Mouse (Mus musculus) embryo, embryonic 10 days (tissue): ENCODE results near the gene Gas2.

Experiments used
- DNase-seq: peaks from one replicate; pipeline ENCODE4 v3.0.0-alpha.2; 2015; ENCODE audit warnings: low spot score

Gas2 gene

DNA sequence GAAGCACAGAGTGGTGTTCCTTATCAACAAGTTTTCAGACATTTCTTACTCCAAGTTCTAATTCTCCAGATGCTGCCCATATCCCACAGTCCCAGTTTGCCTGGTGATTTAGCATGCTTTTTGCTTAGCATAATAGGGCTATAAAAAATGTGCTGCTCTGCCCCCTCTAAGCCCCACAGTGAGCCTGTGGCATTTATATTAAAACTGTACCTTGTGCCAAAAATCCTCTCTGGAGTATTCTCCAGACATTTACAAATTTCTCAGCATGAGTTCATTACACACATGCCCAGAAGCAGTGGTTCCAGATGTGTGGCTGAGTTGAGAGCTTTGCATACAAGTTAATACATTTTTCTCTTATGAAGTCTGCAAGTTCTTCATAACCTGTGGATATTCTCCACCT is 107.6 kb downstream of the Gas2 start:
- DNase-seq, result no peak

DNA sequence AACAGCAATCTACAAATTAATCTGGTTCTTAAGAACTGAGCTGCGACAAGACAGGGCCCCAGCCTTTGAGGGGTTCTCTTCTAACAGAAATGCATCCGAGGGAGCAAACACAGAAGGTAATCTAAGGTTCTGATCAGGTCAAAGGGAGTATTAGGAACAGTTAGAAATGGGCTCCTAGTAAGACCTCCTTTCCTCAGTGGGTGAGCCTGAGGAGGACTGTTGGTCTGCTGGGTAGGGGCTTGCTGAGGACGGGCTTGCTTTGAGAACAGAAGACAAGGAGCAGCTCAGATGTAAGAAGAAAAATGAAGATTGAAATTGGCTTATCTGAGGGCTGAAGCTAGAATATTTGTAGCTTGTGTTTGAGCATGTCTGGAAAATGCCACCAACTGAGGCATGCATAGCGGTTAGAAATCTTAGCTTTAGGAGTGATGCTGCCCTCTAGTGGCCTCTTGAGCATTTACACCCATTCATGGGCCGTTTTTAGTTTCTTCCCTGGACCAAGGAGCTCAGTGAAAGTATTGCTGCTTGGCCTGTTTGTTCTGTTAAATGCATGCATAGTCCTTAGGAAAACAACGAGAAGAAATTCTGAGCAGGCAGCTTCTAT is 110.5 kb downstream of the Gas2 start:
- DNase-seq, result peak; percentile 77

- no peak for DNase-seq
These were observed 111.3 kb downstream of the Gas2 start for GRCm38 (mm10) chr7:51973091-51973490.

DNA sequence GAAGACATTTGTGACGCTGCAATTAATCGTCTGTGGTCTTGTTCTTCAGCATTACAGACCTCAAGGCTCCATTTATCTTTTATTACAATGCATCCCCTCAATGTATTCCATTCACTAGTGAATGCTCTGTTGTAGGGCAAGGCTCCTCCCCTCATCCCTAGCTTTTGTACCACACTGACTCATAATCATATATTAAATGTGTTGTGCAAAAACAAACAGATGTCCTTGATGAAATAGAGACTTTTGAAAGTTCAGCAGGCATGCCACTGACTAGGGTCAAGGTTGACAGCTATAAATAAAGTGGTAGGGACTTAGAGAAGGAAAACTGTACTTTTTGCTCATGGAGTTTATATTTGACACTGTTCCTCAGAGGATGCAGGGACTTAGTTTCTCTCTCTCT is 111.7 kb downstream of the Gas2 start:
- DNase-seq, result no peak

DNA sequence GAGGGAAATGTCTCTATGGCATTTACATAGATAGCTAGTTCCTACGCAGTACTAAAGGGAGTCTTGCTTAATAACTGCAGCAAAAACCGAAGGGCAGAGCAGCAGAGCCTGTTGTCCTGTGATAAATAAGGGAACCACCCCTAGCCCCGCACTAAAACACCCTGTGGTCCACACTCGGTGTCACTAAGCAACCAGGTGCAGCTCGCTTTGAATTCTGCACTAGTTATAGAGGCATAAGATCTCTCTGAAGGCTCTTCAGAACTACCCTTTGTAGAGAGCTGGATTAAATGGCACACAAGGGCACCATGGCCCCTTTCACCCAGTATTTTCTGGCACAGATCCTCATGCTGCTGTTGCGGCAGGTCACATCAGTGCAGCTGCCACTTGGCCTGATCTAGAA is 113.4 kb downstream of the Gas2 start:
- no peak for DNase-seq

DNA sequence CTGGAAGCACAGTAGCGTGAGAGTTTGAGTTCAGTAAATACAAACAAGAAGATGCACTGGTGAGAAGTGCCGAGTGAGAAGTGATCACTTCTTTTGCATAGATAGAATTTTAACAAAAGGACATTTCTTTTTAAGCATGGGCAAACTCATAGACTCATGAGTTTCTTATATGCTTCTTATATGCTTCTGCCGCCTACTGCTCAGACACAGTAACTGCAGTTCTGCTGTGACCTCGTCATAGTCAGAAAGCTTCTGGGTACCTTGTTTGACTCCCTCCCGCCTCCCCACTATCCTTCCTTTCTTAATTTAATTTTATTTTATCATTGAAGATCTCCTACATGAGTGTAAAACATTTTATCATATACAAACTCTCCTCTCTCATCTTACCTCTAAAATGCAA is 117.5 kb downstream of the Gas2 start:
- peak; percentile 45 for DNase-seq

- peak; percentile 19 for DNase-seq
These were observed 120.5 kb downstream of the Gas2 start for GRCm38 (mm10) chr7:51982303-51982702.

GRCm38 (mm10) chr7:51985763-51986162 is 123.9 kb downstream of the Gas2 start:
- DNase-seq, result no peak

DNA sequence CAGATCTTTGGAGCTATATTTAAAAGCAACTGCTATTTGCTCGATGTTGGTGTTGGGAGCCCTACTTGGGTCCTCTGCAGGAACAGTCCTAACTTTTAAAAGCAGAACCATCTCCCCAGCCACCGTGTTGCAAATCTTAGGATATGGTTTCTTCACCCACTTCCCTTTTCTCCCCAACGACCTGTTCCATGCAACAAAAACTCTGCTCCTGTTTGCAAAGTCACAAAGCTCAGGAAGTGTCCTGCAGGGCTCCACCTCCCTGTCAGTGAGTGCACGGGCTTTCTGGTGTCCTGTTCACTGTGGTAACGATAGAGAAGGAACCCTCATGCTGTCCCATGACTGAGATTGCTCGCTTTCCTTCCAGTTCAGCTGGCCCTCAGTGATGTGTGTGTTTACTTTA is 125.1 kb downstream of the Gas2 start:
- no peak for DNase-seq

- no peak for DNase-seq
These were observed 129.2 kb downstream of the Gas2 start for GRCm38 (mm10) chr7:51991020-51991419.

- peak; percentile 88 for DNase-seq
These were observed 143.9 kb downstream of the Gas2 start, which contains the start of gene Svip for GRCm38 (mm10) chr7:52005511-52006295. Gene Svip, minus strand, starts transcription at chr7:52006018.

GRCm38 (mm10) chr7:52006296-52006630 is 144.4 kb downstream of the Gas2 start:
- DNase-seq, result peak; percentile 72

- DNase-seq, result no peak
These were observed 145.3 kb downstream of the Gas2 start for GRCm38 (mm10) chr7:52007138-52007537.

GRCm38 (mm10) chr7:52013457-52013856 is 151.6 kb downstream of the Gas2 start:
- no peak for DNase-seq

- DNase-seq, result no peak
These were observed 153.4 kb downstream of the Gas2 start for GRCm38 (mm10) chr7:52015180-52015579.

- DNase-seq, result no peak
These were observed 153.8 kb downstream of the Gas2 start, which contains the start of gene 1700015G11Rik for GRCm38 (mm10) chr7:52015628-52016027. Gene 1700015G11Rik, minus strand, starts transcription at chr7:52015728.

DNA sequence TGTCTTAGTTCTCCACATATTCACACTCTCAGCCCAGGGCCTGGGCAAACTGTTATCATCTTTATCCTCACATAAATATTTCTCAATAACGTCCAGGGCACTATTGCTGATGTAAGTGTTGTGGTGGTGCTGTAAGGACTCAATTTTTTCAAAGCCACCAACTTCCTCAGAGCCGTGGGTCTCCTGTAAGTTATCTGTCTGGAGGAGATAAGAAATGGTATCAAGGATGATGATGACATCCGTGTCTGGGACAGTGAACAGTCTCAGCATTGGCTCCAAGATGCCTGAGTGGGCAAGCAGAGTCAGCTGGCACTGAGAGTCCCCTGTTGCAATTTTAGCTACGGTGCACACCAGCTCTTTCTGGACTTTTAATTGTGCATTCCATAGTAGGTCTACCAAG is 160.2 kb downstream of the Gas2 start:
- DNase-seq, result no peak

DNA sequence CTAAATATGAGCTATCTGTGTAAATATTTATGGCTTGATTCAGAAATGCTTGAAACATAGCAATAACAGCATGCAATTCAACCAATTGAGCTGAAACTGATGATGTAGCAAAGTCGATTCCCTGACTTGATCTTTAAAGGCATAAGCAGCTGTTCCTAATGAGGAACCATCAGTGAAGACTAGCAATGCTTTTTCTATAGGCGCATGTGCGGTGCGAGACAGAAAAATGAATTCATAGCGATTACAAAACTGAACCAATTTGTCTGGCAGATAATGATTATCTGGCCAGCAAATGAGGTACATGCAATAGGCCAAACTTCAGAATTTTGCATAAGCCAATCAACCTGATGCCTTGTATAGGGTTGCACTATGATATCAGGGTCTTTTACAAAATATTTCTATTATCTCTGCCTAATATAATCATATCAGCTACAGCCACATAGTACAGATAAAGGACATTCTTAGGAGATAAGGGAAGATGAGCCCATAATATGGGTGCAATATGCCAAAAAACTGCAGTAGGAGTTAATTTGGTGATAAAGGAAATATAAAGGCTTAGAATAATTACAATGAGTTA is 162.3 kb downstream of the Gas2 start:
- DNase-seq, result no peak

DNA sequence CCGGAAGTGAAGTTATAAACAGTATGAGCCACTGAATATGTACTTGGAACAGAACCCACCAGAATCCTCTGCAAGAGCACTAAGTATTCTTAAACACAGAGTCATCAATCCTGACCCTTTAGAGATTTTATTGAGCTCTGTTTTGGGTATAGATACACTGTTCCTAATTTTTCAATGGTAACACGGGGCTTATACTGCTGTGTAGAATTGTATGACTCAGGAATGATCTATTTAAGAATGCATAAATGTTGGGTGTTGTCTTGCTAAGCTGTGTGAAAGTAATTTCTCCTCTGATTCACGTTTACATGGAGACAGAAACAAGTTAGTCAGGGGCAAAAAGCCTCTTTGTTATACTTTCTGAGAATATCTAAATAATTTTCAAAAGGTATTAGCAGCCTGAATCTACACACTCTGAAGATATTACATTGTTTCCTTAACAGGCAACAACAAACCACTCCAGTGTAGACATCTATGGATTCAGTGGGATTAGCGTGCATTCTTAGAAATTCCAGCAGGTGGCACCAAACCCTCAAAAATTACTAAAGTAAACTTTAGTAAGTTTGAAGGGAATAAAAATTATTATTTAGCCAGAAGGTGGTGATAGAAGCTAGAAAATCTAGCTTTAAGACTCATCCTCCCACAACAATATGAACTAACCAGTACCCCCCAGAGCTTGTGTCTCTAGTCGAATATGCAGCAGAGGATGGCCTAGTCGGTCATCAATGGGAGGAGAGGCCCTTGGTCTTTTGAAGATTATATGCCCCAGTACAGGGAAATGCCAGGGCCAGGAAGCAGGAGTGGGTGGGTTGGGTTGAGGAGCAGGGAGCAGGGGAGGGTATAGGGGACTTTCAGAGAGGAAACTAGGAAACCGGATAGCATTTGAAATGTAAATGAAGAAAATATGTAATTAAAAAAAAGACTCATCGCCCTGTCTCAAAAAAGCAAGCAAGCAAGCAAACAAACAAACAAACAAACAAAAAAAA is 176.1 kb downstream of the Gas2 start:
- peak; percentile 35 for DNase-seq
